Mouse (Mus musculus): ENCODE results near the gene Tns1. TPM values are rescaled to one million over a fixed set of nuclear protein-coding genes. Genes with fewer than 3 reads are reported as not detected.

Tns1 gene
- total and polyA plus RNA-seq, 3 experiments: 0.11 TPM; not detected in 2

GRCm38 (mm10) chr1:74155435-74156012 lies 31.3 kb upstream of the Tns1 start:
- H3K27me3 ChIP-seq (ENCODE audit: control insufficient read depth in 1 of 2, insufficient read depth in 2 of 2, low read length in 2 of 2): no peaks in the 10 kb centered on the region
- no peaks in the 10 kb centered on the region for H3K9me3 ChIP-seq (replicated peaks; ENCODE audit: insufficient read depth, low read length)
- no peak overlapping the region for H3K4me3 ChIP-seq (ENCODE audit: control insufficient read depth in 1 of 2, insufficient read depth in 1 of 2, low read depth in 2 of 2, low read length in 2 of 2)
- no peak overlapping the region for H3K27ac ChIP-seq (ENCODE audit: control insufficient read depth, low read depth, low read length)
- TF ChIP-seq HCFC1 (IDR thresholded peaks at IDR 0.05; ENCODE audit: low read depth, low read length) (no peak), ELF1 (IDR thresholded peaks at IDR 0.05; ENCODE audit: low read depth, low read length) (no peak), E2F4 (IDR thresholded peaks at IDR 0.05; ENCODE audit: borderline replicate concordance, low read depth, low read length) (no peak), BHLHE40 (IDR thresholded peaks at IDR 0.05; ENCODE audit: borderline replicate concordance, low read depth, low read length) (no peak), SMC3 (IDR thresholded peaks at IDR 0.05; ENCODE audit: low read depth, low read length) (no peak), MYB (IDR thresholded peaks at IDR 0.05; ENCODE audit: low read depth, low read length) (no peak), ZMIZ1 (IDR thresholded peaks at IDR 0.05; ENCODE audit: low read depth, low read length) (no peak), MAX (IDR thresholded peaks at IDR 0.05; ENCODE audit: low read length) (no peak), CHD2 (IDR thresholded peaks at IDR 0.05; ENCODE audit: low read length) (no peak), EP300 (IDR thresholded peaks at IDR 0.05; ENCODE audit: low read depth in 1 of 2, low read length in 2 of 2) (no peak), ZC3H11A (IDR thresholded peaks at IDR 0.05; ENCODE audit: low read depth, low read length) (no peak), ZKSCAN1 (IDR thresholded peaks at IDR 0.05; ENCODE audit: low read depth, low read length) (no peak), ZNF384 (IDR thresholded peaks at IDR 0.05; ENCODE audit: low read depth, low read length) (no peak)
- no peak overlapping the region for H3K9ac ChIP-seq (ENCODE audit: control insufficient read depth, low read depth, low read length, poor library complexity, severe bottlenecking)
- 0 out of 4 replicates have a peak, but pooled peaks cover 0 to 2% of the 10 kb centered on the region in 2 experiments for H3K4me1 ChIP-seq (ENCODE audit: control insufficient read depth in 1 of 2, insufficient read depth in 2 of 2, low read length in 2 of 2)
- DNase-seq (ENCODE audit: low read depth, low spot score): no peak
- H3K79me2 ChIP-seq (ENCODE audit: control insufficient read depth, insufficient read depth, low read length, poor library complexity): no peaks in the 10 kb centered on the region
- no peaks in the 10 kb centered on the region for H3K36me3 ChIP-seq (ENCODE audit: control insufficient read depth in 1 of 2, insufficient read depth in 2 of 2, low read length in 2 of 2)

- no peaks in the 10 kb centered on the region for H3K27me3 ChIP-seq (ENCODE audit: control insufficient read depth in 1 of 2, insufficient read depth in 2 of 2, low read length in 2 of 2)
- no peak within 1 kb of the TSS for H3K27ac ChIP-seq (ENCODE audit: control insufficient read depth, low read depth, low read length)
- no peaks in the 10 kb centered on the region for H3K9me3 ChIP-seq (replicated peaks; ENCODE audit: insufficient read depth, low read length)
- no peak within 1 kb of the TSS for H3K4me3 ChIP-seq (ENCODE audit: control insufficient read depth in 1 of 2, insufficient read depth in 1 of 2, low read depth in 2 of 2, low read length in 2 of 2)
- H3K79me2 ChIP-seq (ENCODE audit: control insufficient read depth, insufficient read depth, low read length, poor library complexity): no peaks in the 10 kb centered on the region
- no peaks in the 10 kb centered on the region for H3K36me3 ChIP-seq (ENCODE audit: control insufficient read depth in 1 of 2, insufficient read depth in 2 of 2, low read length in 2 of 2)
- H3K4me1 ChIP-seq (ENCODE audit: control insufficient read depth in 1 of 2, insufficient read depth in 2 of 2, low read length in 2 of 2): peaks cover 0 to 7% of the 10 kb centered on the region in 2 experiments; a peak in 1 of 4 replicates
- H3K9ac ChIP-seq (ENCODE audit: control insufficient read depth, low read depth, low read length, poor library complexity, severe bottlenecking): no peak within 1 kb of the TSS
- TF ChIP-seq TAL1 (IDR thresholded peaks at IDR 0.05; ENCODE audit: low read length): no peak
- no peak for TF ChIP-seq POLR2AphosphoS5 (IDR thresholded peaks at IDR 0.05; ENCODE audit: borderline replicate concordance, low read depth, low read length)
- TF ChIP-seq CHD1 (IDR thresholded peaks at IDR 0.05; ENCODE audit: low read depth, low read length): no peak
- no peak for TF ChIP-seq RCOR1 (IDR thresholded peaks at IDR 0.05; ENCODE audit: low read depth, low read length)
- no peak for TF ChIP-seq POLR2A (IDR thresholded peaks at IDR 0.05; ENCODE audit: control insufficient read depth in 1 of 2, insufficient read depth in 1 of 2, low read depth in 1 of 2, low read length in 2 of 2, poor library complexity in 1 of 2)
- TF ChIP-seq GATA1 (IDR thresholded peaks at IDR 0.05; ENCODE audit: low read depth, low read length): no peak
- TF ChIP-seq CTCF (IDR thresholded peaks at IDR 0.05 in 2 of 3, conservative IDR thresholded peaks at IDR 0.05 in 1 of 3; ENCODE audit: control insufficient read depth in 1 of 3, insufficient read depth in 1 of 3, low read depth in 2 of 3, low read length in 3 of 3, poor library complexity in 1 of 3, severe bottlenecking in 1 of 3): no peak
- no peak for TF ChIP-seq TCF12 (IDR thresholded peaks at IDR 0.05; ENCODE audit: low read depth, low read length)
- TF ChIP-seq POLR2AphosphoS2 (IDR thresholded peaks at IDR 0.05; ENCODE audit: low read length): no peak
- TF ChIP-seq GABPA (IDR thresholded peaks at IDR 0.05; ENCODE audit: low read depth, low read length): no peak
- no peak for TF ChIP-seq MAFK (IDR thresholded peaks at IDR 0.05; ENCODE audit: borderline replicate concordance, low read depth, low read length)
- no peak for DNase-seq (ENCODE audit: low read depth, low spot score)
Measured at GRCm38 (mm10) chr1:74153461-74154184, 29.4 kb upstream of the Tns1 start, which contains the start of gene Cxcr2. Gene Cxcr2 (plus strand): TSS chr1:74153989.
